Mouse (Mus musculus) midbrain, embryonic 12.5 days (tissue): ENCODE results near the gene Kcnq5. TPM values are rescaled to one million over a fixed set of nuclear protein-coding genes. Genes with fewer than 3 reads are reported as not detected.

ENCODE experiments used
- ATAC-seq: fragments of 200-750 bp; cut with Nextera tagmentation; 2 replicates; pipeline ENCODE4 v1.8.0; 2017; ENCODE audit warnings: low read depth, moderate TSS enrichment, moderate library complexity; ENCODE audit not compliant: low FRiP score
- H3K27ac ChIP-seq: fragments of 300-500 bp; sonication (generic); replicated peaks from 2 replicates; pipeline ENCODE4 v1.5.1; 2016; ENCODE audit warnings: mild to moderate bottlenecking
- H3K27me3 ChIP-seq: fragments of 300-500 bp; sonication (generic); 2 replicates; pipeline ENCODE4 v1.6.1; 2016; ENCODE audit warnings: mild to moderate bottlenecking
- H3K36me3 ChIP-seq: fragments of 300-500 bp; sonication (generic); 2 replicates; pipeline ENCODE4 v1.6.1; 2016
- H3K4me1 ChIP-seq: fragments of 300-500 bp; sonication (generic); 2 replicates; pipeline ENCODE4 v1.6.1; 2016
- H3K4me2 ChIP-seq: fragments of 300-500 bp; sonication (generic); replicated peaks from 2 replicates; pipeline ENCODE4 v1.6.1; 2016; ENCODE audit warnings: mild to moderate bottlenecking, moderate library complexity
- H3K4me3 ChIP-seq: fragments of 300-500 bp; sonication (generic); 2 replicates; pipeline ENCODE4 v1.5.1; 2016; ENCODE audit warnings: mild to moderate bottlenecking
- H3K9ac ChIP-seq: fragments of 300-500 bp; sonication (generic); replicated peaks from 2 replicates; pipeline ENCODE4 v1.6.1; 2016; ENCODE audit warnings: mild to moderate bottlenecking, moderate library complexity
- H3K9me3 ChIP-seq: fragments of 300-500 bp; sonication (generic); 2 replicates; pipeline ENCODE4 v1.6.1; 2016; ENCODE audit warnings: mild to moderate bottlenecking
- WGBS: fragments of 180-500 bp; shearing (Covaris S2); methylation state at CpG from one replicate; pipeline ENCODE4 v1.1.7; 2016; 5-methylcytosine and 5-hydroxymethylcytosine counted together
- polyA plus RNA-seq: library from polyadenylated mRNA; unstranded; fragments of >200 nt; fragmentation: Nextera tagmentation; extraction: Ambion mirVana; gene quantifications from 2 replicates; pipeline ENCODE4 v1.2.1, GENCODE M21; 2016

Kcnq5 gene
- polyA plus RNA-seq, 1 experiment from 2014 or later, result 1.5 TPM

DNA sequence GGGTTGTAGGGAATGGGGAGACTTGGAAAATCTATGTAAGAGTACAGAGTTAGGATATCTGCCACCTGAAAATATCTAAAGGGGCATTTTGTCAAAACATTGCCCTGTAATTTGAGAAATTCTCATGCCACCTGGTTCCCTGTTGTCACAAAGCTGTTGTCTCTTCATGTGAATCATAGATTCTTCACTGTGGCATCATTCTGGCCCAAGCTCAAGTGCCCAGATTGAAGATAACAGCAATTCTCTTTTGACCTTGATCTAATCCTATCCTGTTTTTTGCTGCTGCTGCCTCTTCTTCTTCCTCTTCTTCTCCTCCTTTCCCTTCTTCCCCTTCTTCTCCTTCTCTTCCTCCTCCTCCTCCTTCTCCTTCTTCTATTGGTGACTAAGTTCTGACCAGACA lies 240.5 kb downstream of the Kcnq5 start:
- H3K4me2 ChIP-seq, result no peak overlapping the region
- no peak overlapping the region for H3K4me3 ChIP-seq
- H3K4me1 ChIP-seq, result no peaks in the 10 kb centered on the region
- H3K27ac ChIP-seq, result no peak overlapping the region
- no peaks in the 10 kb centered on the region for H3K9me3 ChIP-seq
- ATAC-seq, result no peak
- H3K9ac ChIP-seq, result no peak overlapping the region
- H3K27me3 ChIP-seq, result no peaks in the 10 kb centered on the region
- H3K36me3 ChIP-seq, result no peaks in the 10 kb centered on the region

DNA sequence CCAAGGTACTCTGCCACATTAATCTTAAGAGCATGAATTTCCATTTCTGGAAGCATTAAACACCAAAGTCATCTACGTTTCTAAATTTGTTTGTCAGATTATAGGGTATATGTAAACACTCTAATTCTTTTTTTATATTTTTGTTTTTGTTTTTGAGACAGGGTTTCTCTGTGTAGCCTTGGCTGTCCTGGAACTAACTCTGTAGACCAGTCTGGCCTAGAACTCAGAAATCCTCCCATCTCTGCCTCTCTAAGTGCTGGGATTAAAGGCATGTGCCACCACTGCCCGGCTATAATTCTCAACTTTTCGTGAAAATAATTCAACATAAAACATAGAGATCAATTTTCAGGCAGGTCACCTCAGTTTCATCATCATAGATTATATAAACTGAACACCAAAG lies 246.9 kb downstream of the Kcnq5 start:
- Histone ChIP-seq H3K27me3 (no peaks in the 10 kb centered on the region), H3K9me3 (no peaks in the 10 kb centered on the region), H3K27ac (no peak overlapping the region), H3K36me3 (no peaks in the 10 kb centered on the region), H3K9ac (no peak overlapping the region), H3K4me1 (no peaks in the 10 kb centered on the region), H3K4me3 (no peak overlapping the region), H3K4me2 (no peak overlapping the region)
- WGBS, result 83% methylated on average over 3 of the region's 3 CpGs
- no peak for ATAC-seq

DNA sequence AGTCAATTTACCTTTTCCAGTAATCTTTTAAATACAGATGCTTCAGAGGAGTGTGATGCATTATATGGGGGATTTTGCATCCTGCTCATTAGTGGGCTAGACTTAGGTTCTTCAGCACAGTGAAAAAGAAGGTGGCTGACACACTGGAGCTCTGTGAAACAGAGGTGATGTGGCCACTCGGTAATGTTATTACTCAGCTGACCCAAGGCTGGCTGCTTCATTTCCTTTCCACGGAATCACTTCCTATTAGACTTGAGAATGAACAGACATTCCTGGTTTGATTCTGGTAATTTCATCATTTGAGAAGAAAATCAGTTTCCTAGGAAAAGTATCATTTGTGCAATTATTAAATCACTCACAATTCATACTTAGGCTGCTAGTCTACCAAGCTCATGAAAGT lies 249.0 kb downstream of the Kcnq5 start:
- Histone ChIP-seq H3K4me2 (no peak overlapping the region), H3K4me3 (no peak overlapping the region), H3K4me1 (no peaks in the 10 kb centered on the region), H3K27me3 (no peaks in the 10 kb centered on the region), H3K27ac (no peak overlapping the region), H3K9me3 (no peaks in the 10 kb centered on the region), H3K36me3 (no peaks in the 10 kb centered on the region), H3K9ac (no peak overlapping the region)
- no peak for ATAC-seq
- 83% methylated on average over 2 of the region's 2 CpGs for WGBS

DNA sequence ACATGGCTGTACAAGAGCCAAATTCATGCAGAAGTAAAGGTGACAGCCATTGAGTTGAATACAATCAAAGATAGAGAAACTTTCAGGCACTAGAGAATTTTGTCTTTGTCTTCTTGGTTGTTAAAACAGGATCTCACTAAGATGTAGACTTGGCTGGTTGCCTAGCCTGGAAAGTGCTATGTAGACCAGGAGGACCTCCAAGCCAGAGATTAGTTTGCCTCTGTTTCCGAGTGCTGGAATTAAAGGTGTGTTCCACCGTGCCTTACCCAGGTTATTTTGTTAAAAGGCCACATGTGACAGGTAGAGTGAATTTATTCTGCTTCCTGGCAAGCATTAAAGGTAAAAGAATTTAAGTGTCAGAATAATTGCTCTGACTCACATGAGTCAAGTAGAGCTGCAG lies 271.3 kb downstream of the Kcnq5 start:
- Histone ChIP-seq H3K9ac (no peak overlapping the region), H3K4me3 (no peak overlapping the region), H3K27me3 (no peaks in the 10 kb centered on the region), H3K9me3 (no peaks in the 10 kb centered on the region), H3K4me2 (no peak overlapping the region), H3K27ac (no peak overlapping the region), H3K4me1 (no peaks in the 10 kb centered on the region), H3K36me3 (no peaks in the 10 kb centered on the region)
- 85% methylated on average over 2 of the region's 2 CpGs for WGBS
- ATAC-seq, result no peak

DNA sequence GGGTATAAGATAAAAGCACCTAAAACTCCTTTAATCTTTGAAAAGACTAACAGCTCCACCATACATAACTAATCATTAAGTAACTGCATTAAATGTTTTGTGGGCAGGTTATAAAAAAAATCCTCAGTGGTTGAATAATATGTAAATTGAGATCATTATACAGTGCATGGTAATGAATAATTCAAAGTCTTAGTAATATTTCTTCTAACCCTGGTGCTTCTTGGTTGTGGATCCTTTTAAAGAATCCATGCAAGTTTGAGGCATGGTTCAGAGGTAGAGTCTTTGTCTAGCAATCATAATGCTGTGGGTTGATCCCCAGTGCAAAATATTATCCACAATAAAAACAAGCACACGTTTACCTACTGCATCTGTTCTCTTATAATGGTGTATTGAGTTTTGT lies 272.8 kb downstream of the Kcnq5 start:
- Histone ChIP-seq H3K4me2 (no peak overlapping the region), H3K4me1 (no peaks in the 10 kb centered on the region), H3K27ac (no peak overlapping the region), H3K36me3 (no peaks in the 10 kb centered on the region), H3K27me3 (no peaks in the 10 kb centered on the region), H3K9me3 (no peaks in the 10 kb centered on the region), H3K9ac (no peak overlapping the region), H3K4me3 (no peak overlapping the region)
- ATAC-seq, result no peak
- WGBS, result 77% methylated on average over 1 of the region's 1 CpGs

DNA sequence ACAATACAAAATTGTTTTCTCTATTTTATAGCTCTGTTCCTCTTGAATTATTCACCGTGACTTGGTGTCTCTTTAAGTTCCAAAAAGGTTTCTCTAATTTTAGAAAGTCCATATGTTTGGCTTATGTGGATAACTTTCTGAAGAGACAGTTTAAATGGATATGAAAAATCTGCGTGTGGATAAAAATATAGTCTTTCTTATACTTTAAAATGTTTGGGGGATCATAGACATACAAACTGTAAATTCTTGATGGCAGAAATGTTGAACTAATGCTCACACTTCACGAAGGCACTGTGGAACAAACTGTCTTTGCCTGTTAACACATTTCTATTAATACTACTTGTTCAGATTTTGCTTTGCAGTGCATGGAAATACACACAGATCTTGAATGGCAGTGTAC lies 277.3 kb downstream of the Kcnq5 start:
- no peak overlapping the region for H3K9ac ChIP-seq
- H3K4me3 ChIP-seq, result no peak overlapping the region
- H3K4me1 ChIP-seq, result no peaks in the 10 kb centered on the region
- no peaks in the 10 kb centered on the region for H3K27me3 ChIP-seq
- 85% methylated on average over 3 of the region's 3 CpGs for WGBS
- no peak overlapping the region for H3K4me2 ChIP-seq
- H3K27ac ChIP-seq, result no peak overlapping the region
- no peaks in the 10 kb centered on the region for H3K36me3 ChIP-seq
- H3K9me3 ChIP-seq, result no peaks in the 10 kb centered on the region
- no peak for ATAC-seq

DNA sequence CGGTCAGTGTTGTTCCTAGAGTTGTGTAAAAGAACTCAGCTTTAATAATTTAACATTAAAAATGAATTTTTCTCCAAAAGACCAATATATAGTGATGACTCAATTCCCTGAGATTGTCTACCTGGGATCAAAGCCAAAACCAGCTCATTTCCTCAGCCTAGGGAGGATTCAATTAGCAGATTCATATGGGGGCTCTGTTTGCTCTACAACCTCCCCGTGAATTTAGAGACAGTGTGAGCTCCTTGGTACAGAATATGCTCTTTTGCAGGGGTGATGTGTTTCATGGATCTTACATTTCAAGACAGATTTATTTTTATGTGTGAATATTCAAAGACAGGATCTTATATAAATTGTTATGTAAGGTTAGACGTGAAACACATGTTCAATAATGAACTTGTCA lies 284.9 kb downstream of the Kcnq5 start:
- Histone ChIP-seq H3K36me3 (no peaks in the 10 kb centered on the region), H3K4me3 (no peak overlapping the region), H3K4me2 (no peak overlapping the region), H3K9ac (no peak overlapping the region), H3K27ac (no peak overlapping the region), H3K9me3 (no peaks in the 10 kb centered on the region), H3K4me1 (no peaks in the 10 kb centered on the region), H3K27me3 (no peaks in the 10 kb centered on the region)
- 83% methylated on average over 3 of the region's 3 CpGs for WGBS
- no peak for ATAC-seq

DNA sequence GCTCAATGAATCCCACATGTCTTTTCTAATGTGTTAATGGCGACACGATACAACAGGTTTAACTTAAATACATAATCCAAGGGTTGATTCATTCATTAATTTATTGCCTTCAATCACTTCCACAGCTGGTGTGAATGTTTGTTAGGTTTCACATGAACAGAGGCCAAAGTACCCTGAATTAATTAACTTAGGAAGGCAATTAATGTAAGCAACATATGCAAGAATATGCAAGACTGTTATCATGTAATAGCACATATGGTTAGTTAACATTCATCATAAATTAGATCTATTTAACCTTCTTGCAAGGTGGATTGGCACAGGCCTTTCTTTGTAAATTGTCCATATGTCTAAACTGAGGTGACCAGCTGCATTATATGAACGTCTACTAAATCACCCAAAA lies 300.9 kb downstream of the Kcnq5 start:
- WGBS, result 86% methylated on average over 3 of the region's 3 CpGs

DNA sequence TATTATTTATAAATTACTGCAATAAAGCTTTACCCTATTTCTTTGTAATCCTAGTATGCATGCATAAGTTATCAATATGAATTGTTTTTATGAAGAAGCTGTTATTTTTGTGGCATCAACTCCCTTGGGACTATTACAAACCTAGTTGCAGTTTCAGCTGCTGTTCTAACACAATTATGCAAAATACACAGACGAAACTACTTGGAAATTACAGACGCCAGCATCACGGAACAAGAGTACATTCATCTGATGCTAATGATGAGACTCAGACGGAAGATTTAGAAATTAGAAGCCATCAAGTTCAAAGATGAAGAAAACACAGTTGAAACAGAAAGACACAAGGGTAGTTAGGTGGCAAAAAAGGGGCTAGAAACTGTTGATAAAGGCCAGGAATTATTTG lies 310.9 kb downstream of the Kcnq5 start:
- no peak for ATAC-seq
- Histone ChIP-seq H3K27ac (no peak overlapping the region), H3K36me3 (no peaks in the 10 kb centered on the region), H3K27me3 (no peaks in the 10 kb centered on the region), H3K9me3 (no peaks in the 10 kb centered on the region), H3K4me2 (no peak overlapping the region), H3K4me3 (no peak overlapping the region), H3K9ac (no peak overlapping the region), H3K4me1 (no peaks in the 10 kb centered on the region)
- 70% methylated on average over 4 of the region's 4 CpGs for WGBS

More for the DNA sequence above, 300.9 kb downstream of the Kcnq5 start:
- no peaks in the 10 kb centered on the region for H3K9me3 ChIP-seq
- no peaks in the 10 kb centered on the region for H3K36me3 ChIP-seq
- no peak for ATAC-seq
- H3K4me1 ChIP-seq, result no peaks in the 10 kb centered on the region
- no peak overlapping the region for H3K9ac ChIP-seq
- H3K4me3 ChIP-seq, result no peak overlapping the region
- no peak overlapping the region for H3K27ac ChIP-seq
- no peaks in the 10 kb centered on the region for H3K27me3 ChIP-seq
- H3K4me2 ChIP-seq, result no peak overlapping the region

DNA sequence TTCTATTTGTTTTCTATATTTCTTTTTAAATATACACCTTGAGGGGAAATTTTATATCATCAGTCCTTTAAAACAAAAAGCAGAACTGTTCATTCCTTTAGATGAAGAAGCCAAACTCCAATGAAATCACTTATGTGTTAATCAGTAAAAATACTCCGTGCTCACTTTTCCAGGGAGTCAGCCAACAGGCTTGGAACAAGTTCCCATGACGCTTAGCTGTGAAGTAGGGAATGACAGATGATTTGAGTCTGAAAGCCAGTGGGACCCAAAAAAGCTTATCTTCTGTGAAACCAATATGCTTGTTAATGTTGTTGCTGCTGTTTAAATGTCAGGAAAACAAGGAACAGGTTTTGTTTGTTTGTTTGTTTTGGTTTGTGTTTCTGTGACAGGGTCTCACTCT lies 326.3 kb downstream of the Kcnq5 start:
- no peak overlapping the region for H3K4me2 ChIP-seq
- H3K4me1 ChIP-seq, result no peaks in the 10 kb centered on the region
- no peak for ATAC-seq
- WGBS, result 75% methylated on average over 2 of the region's 2 CpGs
- H3K27me3 ChIP-seq, result no peaks in the 10 kb centered on the region
- no peaks in the 10 kb centered on the region for H3K9me3 ChIP-seq
- no peak overlapping the region for H3K4me3 ChIP-seq
- H3K36me3 ChIP-seq, result no peaks in the 10 kb centered on the region
- H3K27ac ChIP-seq, result no peak overlapping the region
- no peak overlapping the region for H3K9ac ChIP-seq

DNA sequence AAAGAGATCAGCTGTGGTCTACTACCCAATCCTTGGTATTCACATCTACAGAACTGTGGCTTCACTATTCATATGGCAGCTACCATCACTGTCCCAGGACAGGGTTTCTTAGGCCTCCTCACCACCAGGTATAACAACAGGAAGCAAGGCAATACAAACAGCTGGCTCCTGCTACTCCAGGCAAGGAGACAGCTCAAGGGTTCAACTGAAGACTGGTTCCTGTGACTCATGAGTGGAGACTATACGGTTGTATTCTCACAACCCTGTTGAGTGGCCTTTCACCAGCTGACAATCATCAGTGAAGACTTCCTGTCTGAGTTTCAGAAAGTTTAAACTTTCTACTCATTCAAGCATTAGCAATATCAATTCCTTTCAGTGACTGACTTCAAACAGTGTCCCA lies 327.7 kb downstream of the Kcnq5 start:
- Histone ChIP-seq H3K27me3 (no peaks in the 10 kb centered on the region), H3K4me1 (no peaks in the 10 kb centered on the region), H3K4me3 (no peak overlapping the region), H3K4me2 (no peak overlapping the region), H3K9me3 (no peaks in the 10 kb centered on the region), H3K9ac (no peak overlapping the region), H3K27ac (no peak overlapping the region), H3K36me3 (no peaks in the 10 kb centered on the region)
- WGBS, result 77% methylated on average over 1 of the region's 1 CpGs
- no peak for ATAC-seq

DNA sequence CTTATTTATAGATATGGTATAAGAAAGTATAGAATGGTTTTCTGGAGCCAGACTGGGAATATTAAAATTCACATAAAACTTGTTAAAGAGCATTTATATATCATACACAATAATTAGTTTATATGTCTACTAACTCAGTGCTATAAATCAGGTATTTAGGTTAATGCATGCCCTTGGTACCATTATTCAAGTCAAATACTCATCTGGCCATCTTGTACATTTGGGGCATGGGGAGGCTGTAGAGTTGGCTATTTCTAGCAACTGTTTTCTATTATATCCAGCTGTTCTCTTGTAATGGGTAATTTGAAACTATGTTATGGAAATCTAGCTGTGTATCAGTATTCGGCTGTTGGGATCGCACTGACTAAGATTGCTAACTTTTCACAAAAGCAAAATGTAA lies 339.3 kb downstream of the Kcnq5 start:
- no peaks in the 10 kb centered on the region for H3K27me3 ChIP-seq
- no peak overlapping the region for H3K4me2 ChIP-seq
- no peaks in the 10 kb centered on the region for H3K36me3 ChIP-seq
- no peak overlapping the region for H3K9ac ChIP-seq
- no peaks in the 10 kb centered on the region for H3K9me3 ChIP-seq
- no peak overlapping the region for H3K4me3 ChIP-seq
- no peaks in the 10 kb centered on the region for H3K4me1 ChIP-seq
- no peak for ATAC-seq
- H3K27ac ChIP-seq, result no peak overlapping the region
- 90% methylated on average over 2 of the region's 2 CpGs for WGBS

DNA sequence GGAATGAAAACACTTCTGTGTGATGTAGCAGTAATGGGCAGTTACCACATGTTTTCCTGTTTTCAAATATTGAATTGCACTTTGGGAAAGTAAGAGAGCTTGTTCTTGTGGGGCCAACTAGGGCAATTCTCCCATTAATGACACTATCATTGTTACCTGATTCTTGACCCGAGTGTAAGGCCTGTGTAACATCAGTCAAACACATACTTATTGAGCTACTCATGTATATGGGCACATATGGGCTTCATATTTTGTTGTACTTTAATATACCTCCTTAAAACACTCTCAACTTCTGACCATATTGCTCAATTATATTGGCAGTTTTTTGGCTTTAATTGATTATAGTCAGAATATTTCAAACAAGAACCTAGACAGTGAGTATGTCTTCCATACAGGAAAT lies 339.7 kb downstream of the Kcnq5 start:
- ATAC-seq, result no peak
- Histone ChIP-seq H3K9ac (no peak overlapping the region), H3K36me3 (no peaks in the 10 kb centered on the region), H3K27ac (no peak overlapping the region), H3K27me3 (no peaks in the 10 kb centered on the region), H3K4me3 (no peak overlapping the region), H3K9me3 (no peaks in the 10 kb centered on the region), H3K4me1 (no peaks in the 10 kb centered on the region), H3K4me2 (no peak overlapping the region)
- 70% methylated on average over 1 of the region's 1 CpGs for WGBS
